Mouse (Mus musculus): Measurements from ENCODE around the gene Gm17571.

DNA sequence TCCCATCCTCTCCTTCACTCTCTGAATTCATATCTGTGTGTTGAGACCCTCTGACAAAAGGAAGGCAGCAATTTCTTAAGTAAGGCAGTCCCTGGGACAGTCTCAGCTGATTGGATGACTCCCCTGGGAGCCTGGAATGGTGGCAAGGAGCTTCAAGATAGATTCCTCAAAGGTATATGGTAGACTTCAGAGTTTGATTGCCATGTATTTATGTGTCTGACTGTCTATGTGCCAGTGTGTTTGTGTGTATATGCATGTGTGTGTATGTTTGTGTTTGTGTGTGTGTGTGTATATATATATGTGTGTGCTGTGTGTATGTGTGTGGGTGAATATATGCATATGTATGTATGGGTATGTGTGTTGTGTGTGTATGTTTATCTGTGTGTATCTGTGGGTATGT, 15.8 kb downstream of the Gm17571 start:
- TF ChIP-seq CTCF (IDR thresholded peaks at IDR 0.05; ENCODE audit: control insufficient read depth, insufficient read depth, low read length) (no peak), POLR2A (IDR thresholded peaks at IDR 0.05; ENCODE audit: borderline replicate concordance, control insufficient read depth, low read depth, low read length) (no peak)

Measured in bone marrow, adult 2 months (tissue).